Mouse (Mus musculus) embryonic facial prominence, embryonic 15.5 days (tissue): ENCODE results near the gene Chst14. TPM values are rescaled to one million over a fixed set of nuclear protein-coding genes. Genes with fewer than 3 reads are reported as not detected.

ENCODE experiments used
- ATAC-seq: fragments of 200-750 bp; cut with Nextera tagmentation; 2 replicates; pipeline ENCODE4 v1.8.0; 2017; ENCODE audit warnings: low read depth, moderate TSS enrichment; ENCODE audit not compliant: insufficient number of reproducible peaks, low FRiP score, low TSS enrichment
- H3K27ac ChIP-seq: fragments of 300-500 bp; sonication (generic); replicated peaks from 2 replicates; pipeline ENCODE4 v1.5.1; 2015; ENCODE audit warnings: mild to moderate bottlenecking, inconsistent platforms
- H3K27me3 ChIP-seq: fragments of 300-500 bp; sonication (generic); 2 replicates; pipeline ENCODE4 v1.6.1; 2015; ENCODE audit warnings: inconsistent platforms
- H3K36me3 ChIP-seq: fragments of 300-500 bp; sonication (generic); 2 replicates; pipeline ENCODE4 v1.6.1; 2015; ENCODE audit warnings: mild to moderate bottlenecking, inconsistent platforms
- H3K4me1 ChIP-seq: fragments of 300-500 bp; sonication (generic); 2 replicates; pipeline ENCODE4 v1.6.1; 2015; ENCODE audit warnings: inconsistent platforms
- H3K4me2 ChIP-seq: fragments of 300-500 bp; sonication (generic); replicated peaks from 2 replicates; pipeline ENCODE4 v1.6.1; 2015; ENCODE audit warnings: mild to moderate bottlenecking, inconsistent platforms
- H3K4me3 ChIP-seq: fragments of 300-500 bp; sonication (generic); replicated peaks from 2 replicates; pipeline ENCODE4 v1.5.1; 2015; ENCODE audit warnings: mild to moderate bottlenecking, inconsistent platforms
- H3K9ac ChIP-seq: fragments of 300-500 bp; sonication (generic); 2 replicates; pipeline ENCODE4 v1.6.1; 2015; ENCODE audit warnings: inconsistent platforms
- H3K9me3 ChIP-seq: fragments of 300-500 bp; sonication (generic); replicated peaks from 2 replicates; pipeline ENCODE4 v1.6.1; 2016; ENCODE audit warnings: inconsistent platforms
- WGBS: fragments of 180-500 bp; shearing (Covaris S2); methylation state at CpG from one replicate; pipeline ENCODE4 v1.1.7; 2015; 5-methylcytosine and 5-hydroxymethylcytosine counted together
- polyA plus RNA-seq: library from polyadenylated mRNA; unstranded; fragments of >200 nt; fragmentation: Nextera tagmentation; extraction: Ambion mirVana; gene quantifications from 2 replicates; pipeline ENCODE4 v1.2.1, GENCODE M21; 2015

Chst14 gene
- polyA plus RNA-seq = 49.0 and 50.4 TPM in 2 replicates

- Histone ChIP-seq H3K4me1 (peaks cover 36% of the 10 kb centered on the region), H3K4me3 (peak within 1 kb of the TSS; percentile 89), H3K27ac (peak within 1 kb of the TSS; percentile 75), H3K9me3 (no peaks in the 10 kb centered on the region), H3K27me3 (no peaks in the 10 kb centered on the region), H3K9ac (peak within 1 kb of the TSS; percentile 89), H3K36me3 (peaks cover 18% of the 10 kb centered on the region), H3K4me2 (peak within 1 kb of the TSS; percentile 80)
- WGBS = under 1% methylated on average over 47 of the region's 47 CpGs
- ATAC-seq = peak; percentile 94
These were observed at the start of gene Chst14 for GRCm38 (mm10) chr2:118926361-118926997. Gene Chst14 (plus strand): TSS chr2:118926496.

- Histone ChIP-seq H3K4me1 (peaks cover 5% of the 10 kb centered on the region), H3K9ac (no peak overlapping the region), H3K36me3 (peaks cover 16% of the 10 kb centered on the region), H3K4me2 (no peak overlapping the region), H3K4me3 (no peak overlapping the region), H3K27ac (no peak overlapping the region), H3K9me3 (no peaks in the 10 kb centered on the region), H3K27me3 (peaks cover 18% of the 10 kb centered on the region)
- 86% methylated on average over 4 of the region's 4 CpGs for WGBS
- no peak for ATAC-seq
These were observed 45.3 kb upstream of the Chst14 start for GRCm38 (mm10) chr2:118881019-118881418.

GRCm38 (mm10) chr2:118881956-118882355 is 44.3 kb upstream of the Chst14 start:
- H3K4me1 ChIP-seq = peaks cover 5% of the 10 kb centered on the region
- H3K4me2 ChIP-seq = no peak overlapping the region
- H3K36me3 ChIP-seq = peaks cover 7% of the 10 kb centered on the region
- no peak overlapping the region for H3K27ac ChIP-seq
- no peak overlapping the region for H3K9ac ChIP-seq
- H3K9me3 ChIP-seq = no peaks in the 10 kb centered on the region
- peaks cover 18% of the 10 kb centered on the region for H3K27me3 ChIP-seq
- ATAC-seq = no peak
- H3K4me3 ChIP-seq = no peak overlapping the region
- 74% methylated on average over 5 of the region's 5 CpGs for WGBS

- no peak overlapping the region for H3K27ac ChIP-seq
These were observed 43.2 kb upstream of the Chst14 start for GRCm38 (mm10) chr2:118882840-118883679.

GRCm38 (mm10) chr2:118887440-118887839 is 38.9 kb upstream of the Chst14 start:
- Histone ChIP-seq H3K4me3 (no peak overlapping the region), H3K4me2 (no peak overlapping the region), H3K9ac (no peak overlapping the region), H3K36me3 (no peaks in the 10 kb centered on the region), H3K27ac (no peak overlapping the region), H3K4me1 (peaks cover 13% of the 10 kb centered on the region), H3K9me3 (no peaks in the 10 kb centered on the region), H3K27me3 (peaks cover 23% of the 10 kb centered on the region)
- ATAC-seq = no peak
- WGBS = 61% methylated on average over 13 of the region's 13 CpGs

More at GRCm38 (mm10) chr2:118882840-118883679, 43.2 kb upstream of the Chst14 start:
- 2% methylated on average over 32 of the region's 32 CpGs for WGBS
- Histone ChIP-seq H3K9me3 (no peaks in the 10 kb centered on the region), H3K36me3 (no peaks in the 10 kb centered on the region), H3K4me1 (peaks cover 12% of the 10 kb centered on the region), H3K9ac (0 out of 2 replicates have a peak overlapping the region, but pooled peaks have one; percentile 21), H3K4me2 (peak overlapping the region; percentile 76), H3K27me3 (peaks cover 18% of the 10 kb centered on the region), H3K4me3 (peak overlapping the region; percentile 43)
- ATAC-seq = peak; percentile 66

- Histone ChIP-seq H3K4me1 (peaks cover 11% of the 10 kb centered on the region), H3K27me3 (peaks cover 29% of the 10 kb centered on the region), H3K9me3 (no peaks in the 10 kb centered on the region), H3K36me3 (no peaks in the 10 kb centered on the region), H3K4me2 (no peak overlapping the region), H3K27ac (no peak overlapping the region), H3K9ac (no peak overlapping the region), H3K4me3 (no peak overlapping the region)
- no peak for ATAC-seq
- WGBS = 23% methylated on average over 14 of the region's 14 CpGs
These were observed 38.3 kb upstream of the Chst14 start for GRCm38 (mm10) chr2:118887845-118888548.

GRCm38 (mm10) chr2:118891173-118891572 is 35.1 kb upstream of the Chst14 start:
- Histone ChIP-seq H3K4me1 (peaks cover 13% of the 10 kb centered on the region), H3K27me3 (peaks cover 40% of the 10 kb centered on the region)

GRCm38 (mm10) chr2:118895990-118896913 is 30.0 kb upstream of the Chst14 start:
- H3K4me1 ChIP-seq = peaks cover 39% of the 10 kb centered on the region

More at GRCm38 (mm10) chr2:118891173-118891572, 35.1 kb upstream of the Chst14 start:
- WGBS = 88% methylated on average over 4 of the region's 4 CpGs
- Histone ChIP-seq H3K27ac (no peak overlapping the region), H3K4me3 (no peak overlapping the region), H3K9me3 (no peaks in the 10 kb centered on the region), H3K9ac (no peak overlapping the region), H3K36me3 (no peaks in the 10 kb centered on the region), H3K4me2 (no peak overlapping the region)
- no peak for ATAC-seq

GRCm38 (mm10) chr2:118896914-118897291 is 29.4 kb upstream of the Chst14 start:
- Histone ChIP-seq H3K36me3 (no peaks in the 10 kb centered on the region), H3K9me3 (no peaks in the 10 kb centered on the region), H3K27me3 (peaks cover 80% of the 10 kb centered on the region), H3K27ac (no peak overlapping the region), H3K4me2 (peak overlapping the region; percentile 93), H3K4me3 (peak overlapping the region; percentile 53), H3K4me1 (peaks cover 39% of the 10 kb centered on the region), H3K9ac (0 out of 2 replicates have a peak overlapping the region, but pooled peaks have one; percentile 13)
- no peak for ATAC-seq
- under 1% methylated on average over 13 of the region's 13 CpGs for WGBS

More at GRCm38 (mm10) chr2:118895990-118896913, 30.0 kb upstream of the Chst14 start:
- peaks cover 84% of the 10 kb centered on the region for H3K27me3 ChIP-seq
- H3K9ac ChIP-seq = peak overlapping the region; percentile 13; the same call in 1 of the 2 replicates
- peak overlapping the region; percentile 93 for H3K4me2 ChIP-seq
- H3K36me3 ChIP-seq = no peaks in the 10 kb centered on the region
- WGBS = 1% methylated on average over 38 of the region's 38 CpGs
- ATAC-seq = no peak
- no peak overlapping the region for H3K27ac ChIP-seq
- H3K4me3 ChIP-seq = peak overlapping the region; percentile 53
- H3K9me3 ChIP-seq = no peaks in the 10 kb centered on the region

GRCm38 (mm10) chr2:118897392-118897791 is 28.9 kb upstream of the Chst14 start:
- peak overlapping the region; percentile 93 for H3K4me2 ChIP-seq
- H3K4me1 ChIP-seq = peaks cover 39% of the 10 kb centered on the region
- peaks cover 79% of the 10 kb centered on the region for H3K27me3 ChIP-seq
- H3K27ac ChIP-seq = no peak overlapping the region
- H3K4me3 ChIP-seq = peak overlapping the region; percentile 53
- no peak overlapping the region for H3K9ac ChIP-seq
- H3K36me3 ChIP-seq = no peaks in the 10 kb centered on the region
- 2% methylated on average over 7 of the region's 7 CpGs for whole genome bisulfite sequencing
- no peaks in the 10 kb centered on the region for H3K9me3 ChIP-seq
- ATAC-seq = no peak
